Mouse (Mus musculus) olfactory bulb, adult 2 months (tissue): ENCODE data around the gene Pcdh15.
A peak's percentile ranks its signal among the peaks of the same experiment; 100 is the strongest.

Experiments used
- CTCF ChIP-seq: fragments of 200-500 bp; IDR thresholded peaks from 2 replicates; pipeline ENCODE4 v1.5.1; 2012; ENCODE audit warnings: low read depth, mild to moderate bottlenecking, low read length, moderate library complexity; ENCODE audit not compliant: insufficient read depth
- POLR2A ChIP-seq: fragments of 200-500 bp; IDR thresholded peaks from 2 replicates; pipeline ENCODE4 v1.6.1; 2012; ENCODE audit warnings: mild to moderate bottlenecking, low read depth, low read length, moderate library complexity; ENCODE audit not compliant: insufficient read depth

DNA sequence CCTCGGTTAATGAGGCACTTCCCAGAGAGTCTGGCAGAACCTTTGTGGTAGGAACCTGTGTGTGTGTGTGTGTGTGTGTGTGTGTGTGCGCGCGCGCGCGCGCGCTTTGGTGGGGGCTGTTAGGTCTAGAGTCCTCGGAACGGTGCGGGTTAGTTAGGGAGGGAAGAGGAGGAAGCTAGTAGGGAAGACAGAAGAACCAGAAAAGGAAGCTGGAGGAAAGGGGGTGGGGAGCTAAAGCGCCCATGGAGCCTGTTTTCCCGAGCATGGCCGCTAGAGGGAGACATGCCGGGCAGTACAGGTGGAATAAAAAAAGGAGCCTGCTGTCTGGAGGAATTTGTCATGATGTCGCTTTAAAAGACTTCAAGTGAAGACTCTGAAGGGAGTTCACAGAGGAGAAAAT lies 1.2 kb upstream of the Pcdh15 start:
- TF ChIP-seq CTCF (peak; percentile 83; the same call in 1 of the 2 replicates), POLR2A (no peak)
